Mouse (Mus musculus) CH12.LX (cell line): ENCODE data around the gene Olfr479. TPM values are rescaled to one million over a fixed set of nuclear protein-coding genes. Genes with fewer than 3 reads are reported as not detected.

ENCODE experiments used
- DNase-seq: peaks from one replicate; pipeline ENCODE4 v3.0.0-alpha.2; 2013; ENCODE audit errors: extremely low read depth
- H3K27ac ChIP-seq: 2 replicates; pipeline ENCODE4 v1.5.1; 2012; ENCODE audit warnings: low read depth, mild to moderate bottlenecking, control low read depth, moderate library complexity; ENCODE audit not compliant: insufficient read depth
- H3K27me3 ChIP-seq: replicated peaks from 2 replicates; pipeline ENCODE3; 2012; ENCODE audit warnings: inconsistent platforms
- H3K36me3 ChIP-seq, 2 experiments: replicated peaks in 1 of 2; 2 replicates each; pipeline versions ENCODE3 to v1.6.1; 2012; ENCODE audit warnings: inconsistent platforms in 1 of 2, low read length in 1 of 2, mild to moderate bottlenecking in 1 of 2, mixed read lengths in 1 of 2, moderate library complexity in 1 of 2; ENCODE audit not compliant: control insufficient read depth in 1 of 2, insufficient read depth in 1 of 2
- H3K4me1 ChIP-seq, 2 experiments: 2 replicates each; pipeline ENCODE4 v1.6.1; 2012; ENCODE audit warnings: inconsistent platforms in 1 of 2, moderate library complexity in 1 of 2; ENCODE audit not compliant: insufficient read depth in 2 of 2, control insufficient read depth in 1 of 2
- H3K4me2 ChIP-seq: 2 replicates; pipeline ENCODE4 v1.6.1; 2012; ENCODE audit warnings: low read depth, mild to moderate bottlenecking, control low read depth; ENCODE audit not compliant: poor library complexity, insufficient read depth, severe bottlenecking
- H3K4me3 ChIP-seq, 3 experiments: fragments of 150-350 bp in 1 of 3; sonication (generic) in 1 of 3; replicated peaks in 1 of 3; 2 replicates each; pipeline versions ENCODE3 to v1.5.1; 2011 to 2012; ENCODE audit warnings: low read depth in 2 of 3, low read length in 2 of 3, mild to moderate bottlenecking in 2 of 3, moderate library complexity in 2 of 3, control low read depth in 1 of 3, improper control_type of control experiment in 1 of 3, inconsistent platforms in 1 of 3, mixed read lengths in 1 of 3; ENCODE audit not compliant: poor library complexity in 1 of 3
- H3K79me2 ChIP-seq: replicated peaks from 2 replicates; pipeline ENCODE4 v1.6.1; 2012; ENCODE audit warnings: mild to moderate bottlenecking, moderate library complexity; ENCODE audit not compliant: control insufficient read depth, poor library complexity, insufficient read depth, severe bottlenecking; ENCODE audit errors: extremely low read depth
- H3K9ac ChIP-seq: 2 replicates; pipeline ENCODE4 v1.6.1; 2012; ENCODE audit warnings: low read depth, mild to moderate bottlenecking, control low read depth, moderate library complexity; ENCODE audit not compliant: insufficient read depth
- H3K9me3 ChIP-seq: replicated peaks from 2 replicates; pipeline ENCODE3; 2012; ENCODE audit warnings: low read length, inconsistent platforms, mixed read lengths
- BHLHE40 ChIP-seq: IDR thresholded peaks from 2 replicates; pipeline ENCODE4 v1.6.1; 2011; ENCODE audit warnings: mild to moderate bottlenecking, low read depth, low read length, improper control_type of control experiment
- CHD2 ChIP-seq: IDR thresholded peaks from 2 replicates; pipeline ENCODE4 v1.6.1; 2011; ENCODE audit warnings: low read length, improper control_type of control experiment
- CTCF ChIP-seq, 2 experiments: IDR thresholded peaks in 1 of 2; conservative IDR thresholded peaks in 1 of 2; 2 replicates each; pipeline ENCODE4 v1.5.1; 2011 to 2012; ENCODE audit warnings: low read depth in 2 of 2, low read length in 2 of 2, improper control_type of control experiment in 1 of 2, inconsistent platforms in 1 of 2, mild to moderate bottlenecking in 1 of 2, moderate library complexity in 1 of 2
- E2F4 ChIP-seq: IDR thresholded peaks from 2 replicates; pipeline ENCODE4 v1.6.1; 2011; ENCODE audit warnings: low read depth, low read length, improper control_type of control experiment; ENCODE audit not compliant: insufficient replicate concordance
- EP300 ChIP-seq: IDR thresholded peaks from 2 replicates; pipeline ENCODE4 v1.6.1; 2011; ENCODE audit warnings: low read length, improper control_type of control experiment
- GABPA ChIP-seq: IDR thresholded peaks from 2 replicates; pipeline ENCODE4 v1.6.1; 2012; ENCODE audit warnings: low read depth, low read length, improper control_type of control experiment, inconsistent platforms; ENCODE audit not compliant: insufficient replicate concordance
- IRF4 ChIP-seq: IDR thresholded peaks from 2 replicates; pipeline ENCODE4 v1.6.1; 2014; ENCODE audit warnings: low read depth, mild to moderate bottlenecking, inconsistent platforms, low read length, improper control_type of control experiment
- JUN ChIP-seq: IDR thresholded peaks from 2 replicates; pipeline ENCODE4 v1.6.1; 2011; ENCODE audit warnings: low read depth, mild to moderate bottlenecking, low read length, improper control_type of control experiment, moderate library complexity; ENCODE audit not compliant: insufficient read depth
- JUND ChIP-seq: conservative IDR thresholded peaks from 2 replicates; pipeline ENCODE4 v1.6.1; 2011; ENCODE audit warnings: low read depth, low read length, improper control_type of control experiment
- KAT2A ChIP-seq: IDR thresholded peaks from 2 replicates; pipeline ENCODE4 v1.6.1; 2012; ENCODE audit warnings: low read length, improper control_type of control experiment, inconsistent platforms; ENCODE audit not compliant: insufficient replicate concordance
- MAX ChIP-seq: IDR thresholded peaks from 2 replicates; pipeline ENCODE4 v1.6.1; 2011; ENCODE audit warnings: low read length, improper control_type of control experiment
- MAZ ChIP-seq: IDR thresholded peaks from 2 replicates; pipeline ENCODE4 v1.6.1; 2012; ENCODE audit warnings: low read depth, mild to moderate bottlenecking, inconsistent platforms, low read length, improper control_type of control experiment, moderate library complexity
- MXI1 ChIP-seq: IDR thresholded peaks from 2 replicates; pipeline ENCODE4 v1.6.1; 2011; ENCODE audit warnings: mild to moderate bottlenecking, low read depth, low read length, improper control_type of control experiment
- MYC ChIP-seq: IDR thresholded peaks from 2 replicates; pipeline ENCODE4 v1.6.1; 2011; ENCODE audit warnings: low read depth, mild to moderate bottlenecking, improper control_type of control experiment, low read length
- PAX5 ChIP-seq: IDR thresholded peaks from 2 replicates; pipeline ENCODE4 v1.6.1; 2012; ENCODE audit warnings: low read length, inconsistent platforms, mixed read lengths
- RCOR1 ChIP-seq: conservative IDR thresholded peaks from 2 replicates; pipeline ENCODE4 v1.6.1; 2012; ENCODE audit warnings: low read depth, mild to moderate bottlenecking, inconsistent platforms, low read length, improper control_type of control experiment
- SIN3A ChIP-seq: IDR thresholded peaks from 2 replicates; pipeline ENCODE4 v1.6.1; 2012; ENCODE audit warnings: low read length, improper control_type of control experiment, inconsistent platforms
- USF2 ChIP-seq: conservative IDR thresholded peaks from 2 replicates; pipeline ENCODE4 v1.6.1; 2011; ENCODE audit warnings: low read depth, low read length, improper control_type of control experiment
- ZKSCAN1 ChIP-seq: IDR thresholded peaks from 2 replicates; pipeline ENCODE4 v1.6.1; 2012; ENCODE audit warnings: low read depth, inconsistent platforms, low read length, improper control_type of control experiment, borderline replicate concordance
- ZMIZ1 ChIP-seq: IDR thresholded peaks from 2 replicates; pipeline ENCODE4 v1.6.1; 2012; ENCODE audit warnings: low read depth, mild to moderate bottlenecking, inconsistent platforms, low read length, improper control_type of control experiment
- ZNF384 ChIP-seq: IDR thresholded peaks from 2 replicates; pipeline ENCODE4 v1.6.1; 2012; ENCODE audit warnings: low read depth, low read length, improper control_type of control experiment, inconsistent platforms
- dilution Hi-C: fragments of 300-500 bp; cut with MboI; formaldehyde crosslinking; loops from 2 replicates; pipeline ENCODE4 v1.14.3; 2020; ENCODE audit warnings: low sequenced_read_pairs; ENCODE audit not compliant: extremely low pct_unique_long_range_greater_than_20kb, extremely low pct_ligation_motif_present
- in situ Hi-C: fragments of 300-500 bp; cut with MboI; formaldehyde crosslinking; loops from 3 replicates; pipeline ENCODE4 v1.14.3; 2019; ENCODE audit warnings: low sequenced_read_pairs, low pct_ligation_motif_present, low pct_unique_long_range_greater_than_20kb, mixed read lengths
- polyA plus RNA-seq: library from polyadenylated mRNA; unstranded; fragments of >175 nt; gene quantifications from 2 replicates; pipeline ENCODE4 v1.2.1, GENCODE M21; 2012; ENCODE audit warnings: low read depth; ENCODE audit not compliant: insufficient read length
- total RNA-seq, 2 experiments: library from RNA; depleted of rRNA; stranded (reverse); fragments of 300-350 nt in 1 of 2; fragments of >200 nt in 1 of 2; gene quantifications; 2 replicates each; pipeline ENCODE4 v1.2.3; 2012 to 2014

Olfr479 gene
- total and polyA plus RNA-seq, 3 experiments: not detected

DNA sequence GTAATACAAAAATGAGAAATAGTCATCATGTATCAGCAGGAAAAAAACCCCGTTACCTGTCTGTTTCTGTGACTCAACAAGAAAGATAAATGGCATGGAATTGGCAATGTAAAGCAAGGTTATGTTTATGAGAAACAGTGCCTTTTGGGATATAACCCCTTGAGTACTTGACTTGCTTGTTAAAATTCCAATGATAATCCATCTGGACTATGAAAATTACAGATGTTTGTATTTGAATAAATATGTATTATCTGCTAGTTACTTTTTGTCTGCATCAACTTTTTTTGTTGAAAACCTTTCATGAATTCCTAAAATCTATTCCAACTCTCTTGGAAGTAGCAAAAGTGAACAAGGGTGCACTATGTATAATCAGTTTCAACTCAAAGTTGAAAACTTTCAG, 16.8 kb downstream of the Olfr479 start, which contains the start of gene Olfr480:
Olfr480 (minus strand) TSS at position 101 of the 400 bp plus-strand sequence.
- no peak within 1 kb of the TSS for H3K27ac ChIP-seq
- in situ Hi-C loops: no loop called here
- no peak for DNase-seq
- H3K4me3 ChIP-seq: no peak within 1 kb of the TSS
- no peak within 1 kb of the TSS for H3K9ac ChIP-seq
- H3K79me2 ChIP-seq: no peaks in the 10 kb centered on the region
- no peaks in the 10 kb centered on the region for H3K4me1 ChIP-seq
- dilution Hi-C loops: no loop called here
- no peaks in the 10 kb centered on the region for H3K9me3 ChIP-seq
- no peak for TF ChIP-seq MAZ
- TF ChIP-seq, all 38 proteins: peak for 0
- H3K4me2 ChIP-seq: no peak within 1 kb of the TSS
- peaks cover 37% of the 10 kb centered on the region for H3K27me3 ChIP-seq
- H3K36me3 ChIP-seq: no peaks in the 10 kb centered on the region

GRCm38 (mm10) chr7:108079555-108079954, 29.1 kb downstream of the Olfr479 start, which contains the start of gene Olfr481:
Gene Olfr481 (plus strand): TSS chr7:108079855.
- dilution Hi-C loops: no loop called here
- Histone ChIP-seq H3K9ac (no peak within 1 kb of the TSS), H3K4me3 (no peak within 1 kb of the TSS), H3K27ac (no peak within 1 kb of the TSS), H3K4me2 (no peak within 1 kb of the TSS), H3K9me3 (no peaks in the 10 kb centered on the region), H3K27me3 (peaks cover 25% of the 10 kb centered on the region), H3K36me3 (no peaks in the 10 kb centered on the region), H3K4me1 (no peaks in the 10 kb centered on the region), H3K79me2 (no peaks in the 10 kb centered on the region)
- DNase-seq: no peak
- TF ChIP-seq ZMIZ1 (no peak), CTCF (conservative IDR thresholded peaks at IDR 0.05 in 1 of 2, IDR thresholded peaks at IDR 0.05 in 1 of 2; ENCODE audit: low read depth in 2 of 2, low read length in 2 of 2) (no peak), GABPA (no peak), SIN3A (no peak), BHLHE40 (no peak), IRF4 (no peak), PAX5 (no peak), EP300 (no peak), ZNF384 (no peak), MAX (no peak), USF2 (no peak), MXI1 (no peak), KAT2A (no peak), JUN (no peak), RCOR1 (no peak), E2F4 (no peak), CHD2 (no peak), ZKSCAN1 (no peak), JUND (no peak), MYC (no peak)
- in situ Hi-C loops: no loop called here
